Mouse (Mus musculus): ENCODE measurements around the gene Dnase1l3. TPM values are rescaled to one million over a fixed set of nuclear protein-coding genes. Genes with fewer than 3 reads are reported as not detected.

The Dnase1l3 gene
- polyA plus RNA-seq, 1 experiment from 2014 or later = 0.23 TPM

DNA sequence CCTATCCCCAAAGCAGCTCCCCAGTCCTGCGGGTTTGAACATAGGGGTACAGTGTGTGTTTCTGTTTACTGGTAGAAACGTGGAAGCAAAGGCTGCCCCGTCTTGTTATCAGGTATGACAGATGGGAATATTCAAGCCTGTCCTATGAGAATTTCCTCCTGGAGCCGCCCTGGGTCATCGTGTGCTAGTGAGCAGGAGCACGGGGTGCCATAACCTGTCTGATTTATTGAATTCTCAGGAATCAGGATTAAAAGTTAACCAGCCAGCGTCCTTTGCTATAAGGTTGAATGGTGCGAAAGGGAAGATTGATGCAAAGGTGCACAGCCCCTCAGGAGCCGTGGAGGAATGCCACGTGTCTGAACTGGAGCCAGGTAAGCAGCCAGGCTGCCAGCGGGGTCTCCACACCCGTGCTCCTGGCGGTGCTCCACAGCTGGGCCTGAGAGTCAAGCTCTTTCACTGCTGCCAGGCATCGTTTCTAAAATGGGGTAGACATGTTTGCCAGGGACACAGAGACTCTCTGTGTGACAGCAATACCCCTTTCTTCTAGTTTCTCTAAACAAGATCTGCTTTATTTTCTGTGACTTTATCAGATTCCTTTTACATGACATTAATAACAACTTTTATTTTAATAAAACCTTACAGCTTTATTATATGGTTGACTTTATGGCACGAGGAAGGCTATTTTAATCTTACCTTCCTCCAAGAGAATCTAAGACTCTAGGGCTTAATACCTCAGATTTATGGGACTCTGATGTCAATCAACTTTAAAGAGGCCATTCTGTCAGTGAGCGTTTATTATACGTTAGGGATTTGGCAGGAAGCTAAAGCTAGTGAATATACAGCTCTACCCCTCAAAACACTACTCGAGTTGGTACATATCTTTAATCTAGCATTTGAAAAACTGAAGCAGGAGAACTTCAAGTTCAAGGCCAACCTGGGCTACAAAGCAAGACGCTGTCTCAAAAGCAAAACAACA, 55.3 kb downstream of the Dnase1l3 start:
- Histone ChIP-seq H3K9me3 (ENCODE audit: control insufficient read depth, low read length) (no peaks in the 10 kb centered on the region), H3K4me1 (ENCODE audit: control insufficient read depth, insufficient read depth, low read length) (no peaks in the 10 kb centered on the region), H3K36me3 (ENCODE audit: control insufficient read depth, insufficient read depth, low read length) (0 out of 2 replicates have a peak, but pooled peaks cover under 1% of the 10 kb centered on the region), H3K9ac (ENCODE audit: low read length) (no peak overlapping the region), H3K27me3 (ENCODE audit: control insufficient read depth, insufficient read depth, low read length) (no peaks in the 10 kb centered on the region), H3K4me2 (no peak overlapping the region), H3K4me3 (ENCODE audit: low read depth, low read length) (no peak overlapping the region), H3K27ac (ENCODE audit: low read depth, low read length) (no peak overlapping the region)
- ATAC-seq (ENCODE audit: low FRiP score) = no peak
- no peak for DNase-seq (ENCODE audit: low spot score, missing footprints)
- WGBS = 94% methylated on average over 19 of the region's 19 CpGs

DNA sequence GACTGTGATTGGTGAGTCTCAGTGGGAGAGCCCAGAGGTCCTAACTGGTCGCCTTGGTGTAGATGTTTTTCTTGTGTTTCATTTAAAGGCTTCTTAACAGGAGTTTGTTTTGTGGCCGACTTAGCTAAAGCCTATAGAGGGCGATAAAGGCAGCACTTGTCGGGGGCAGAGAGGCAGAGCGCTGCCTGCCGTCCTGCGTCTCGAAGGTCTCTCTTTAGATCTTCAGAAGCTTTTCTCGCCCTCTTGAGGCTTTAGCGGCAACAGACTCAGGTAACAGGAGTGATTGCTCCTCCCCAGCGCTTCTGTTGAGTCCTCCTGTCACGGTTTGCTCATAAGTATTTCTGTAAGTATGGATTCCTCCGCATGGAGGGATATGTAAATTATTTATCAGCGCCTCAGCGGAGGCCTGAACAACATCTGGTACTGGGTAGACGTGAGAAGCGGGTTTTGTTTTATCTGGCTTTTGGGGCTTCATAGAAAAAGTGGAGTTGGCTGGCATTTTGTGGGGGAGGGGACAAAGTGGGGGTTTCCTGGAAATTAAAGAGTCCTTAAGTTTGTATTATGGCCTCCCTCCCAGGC, 57.2 kb downstream of the Dnase1l3 start:
- no peaks in the 10 kb centered on the region for H3K4me1 ChIP-seq (ENCODE audit: control insufficient read depth, insufficient read depth, low read length)
- H3K36me3 ChIP-seq (ENCODE audit: control insufficient read depth, insufficient read depth, low read length) = peaks cover 3% of the 10 kb centered on the region; the same call in 1 of the 2 replicates
- no peak overlapping the region for H3K4me3 ChIP-seq (ENCODE audit: low read depth, low read length)
- DNase-seq (ENCODE audit: low spot score, missing footprints) (peak; percentile 88), ATAC-seq (ENCODE audit: low FRiP score) (peak; percentile 54; the same call in 1 of the 2 replicates)
- H3K9ac ChIP-seq (ENCODE audit: low read length) = no peak overlapping the region
- H3K27ac ChIP-seq (ENCODE audit: low read depth, low read length) = no peak overlapping the region
- no peaks in the 10 kb centered on the region for H3K9me3 ChIP-seq (ENCODE audit: control insufficient read depth, low read length)
- peak overlapping the region; percentile 21; the same call in 1 of the 2 replicates for H3K4me2 ChIP-seq
- 21% methylated on average over 17 of the region's 17 CpGs for WGBS
- H3K27me3 ChIP-seq (ENCODE audit: control insufficient read depth, insufficient read depth, low read length) = no peaks in the 10 kb centered on the region

DNA sequence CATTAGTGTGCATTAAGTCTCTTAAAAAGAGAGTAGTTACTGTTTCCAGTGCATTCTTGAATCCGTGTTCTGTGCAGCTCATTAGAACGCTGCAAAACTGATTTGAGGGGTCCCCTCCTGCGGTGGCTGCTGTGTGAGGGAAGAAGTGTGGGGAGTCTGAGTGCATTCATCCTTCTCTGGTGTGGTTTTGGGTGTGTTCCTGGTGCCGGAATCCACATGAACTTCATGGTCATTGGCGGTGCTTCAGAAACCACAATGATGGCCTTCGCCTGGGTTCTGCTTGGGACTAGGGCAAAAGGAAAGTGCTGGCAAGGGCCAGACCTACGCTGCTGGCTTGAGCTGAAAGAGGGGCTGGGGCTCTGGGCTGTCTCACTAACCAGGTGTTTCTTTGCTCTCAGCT, 60.2 kb downstream of the Dnase1l3 start:
- DNase-seq (ENCODE audit: low spot score, missing footprints) = no peak
- no peak overlapping the region for H3K4me2 ChIP-seq
- H3K4me1 ChIP-seq (ENCODE audit: control insufficient read depth, insufficient read depth, low read length) = no peaks in the 10 kb centered on the region
- no peak overlapping the region for H3K4me3 ChIP-seq (ENCODE audit: low read depth, low read length)
- no peak overlapping the region for H3K9ac ChIP-seq (ENCODE audit: low read length)
- H3K36me3 ChIP-seq (ENCODE audit: control insufficient read depth, insufficient read depth, low read length) = peaks cover 7% of the 10 kb centered on the region; the same call in 1 of the 2 replicates
- no peak overlapping the region for H3K27ac ChIP-seq (ENCODE audit: low read depth, low read length)
- 92% methylated on average over 7 of the region's 7 CpGs for WGBS
- no peak for ATAC-seq (ENCODE audit: low FRiP score)
- H3K9me3 ChIP-seq (ENCODE audit: control insufficient read depth, low read length) = no peaks in the 10 kb centered on the region
- no peaks in the 10 kb centered on the region for H3K27me3 ChIP-seq (ENCODE audit: control insufficient read depth, insufficient read depth, low read length)

DNA sequence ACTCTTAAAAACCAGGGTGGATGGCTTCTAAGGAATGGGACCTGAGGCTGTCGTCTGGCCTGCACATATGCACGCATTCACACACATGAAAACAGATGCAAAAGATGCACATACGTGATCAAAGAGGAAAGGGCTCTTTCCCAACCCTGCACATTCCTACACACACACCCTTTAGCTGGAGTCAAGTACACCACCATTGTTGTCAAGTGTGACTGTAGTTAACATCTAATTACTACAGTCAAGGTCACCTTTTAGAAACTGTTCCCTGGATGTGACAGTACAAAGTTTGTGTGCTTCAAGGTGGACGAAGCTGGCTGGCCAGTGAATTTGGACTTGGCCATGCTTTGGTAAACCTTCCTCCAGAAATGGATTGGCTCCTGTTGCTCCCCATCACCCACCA, 62.2 kb downstream of the Dnase1l3 start:
- H3K9ac ChIP-seq (ENCODE audit: low read length) = no peak overlapping the region
- H3K9me3 ChIP-seq (ENCODE audit: control insufficient read depth, low read length) = no peaks in the 10 kb centered on the region
- 89% methylated on average over 4 of the region's 4 CpGs for WGBS
- no peaks in the 10 kb centered on the region for H3K4me1 ChIP-seq (ENCODE audit: control insufficient read depth, insufficient read depth, low read length)
- no peaks in the 10 kb centered on the region for H3K27me3 ChIP-seq (ENCODE audit: control insufficient read depth, insufficient read depth, low read length)
- no peak overlapping the region for H3K27ac ChIP-seq (ENCODE audit: low read depth, low read length)
- peaks cover 10% of the 10 kb centered on the region; the same call in 1 of the 2 replicates for H3K36me3 ChIP-seq (ENCODE audit: control insufficient read depth, insufficient read depth, low read length)
- no peak for ATAC-seq (ENCODE audit: low FRiP score)
- H3K4me3 ChIP-seq (ENCODE audit: low read depth, low read length) = no peak overlapping the region
- H3K4me2 ChIP-seq = no peak overlapping the region
- no peak for DNase-seq (ENCODE audit: low spot score, missing footprints)

DNA sequence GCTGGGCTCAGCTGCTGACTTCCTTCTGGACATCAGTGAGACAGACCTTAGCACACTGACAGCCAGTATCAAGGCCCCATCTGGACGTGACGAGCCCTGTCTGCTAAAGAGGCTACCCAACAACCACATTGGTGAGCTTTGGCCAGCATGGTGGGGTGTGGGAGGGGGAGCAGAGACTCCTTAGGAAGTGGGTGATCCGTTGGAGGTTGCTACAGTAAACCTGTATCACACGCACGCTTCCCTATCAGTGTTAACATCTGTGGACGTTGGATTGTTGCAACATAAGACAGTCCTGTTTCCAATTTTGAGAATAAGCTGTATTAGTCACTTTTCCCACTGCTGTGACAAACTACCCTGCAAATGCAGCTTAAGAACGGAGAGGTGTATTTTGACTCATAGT, 65.3 kb downstream of the Dnase1l3 start:
- no peak overlapping the region for H3K27ac ChIP-seq (ENCODE audit: low read depth, low read length)
- H3K4me1 ChIP-seq (ENCODE audit: control insufficient read depth, insufficient read depth, low read length) = no peaks in the 10 kb centered on the region
- DNase-seq (ENCODE audit: low spot score, missing footprints) (no peak), ATAC-seq (ENCODE audit: low FRiP score) (no peak)
- no peak overlapping the region for H3K4me3 ChIP-seq (ENCODE audit: low read depth, low read length)
- H3K9me3 ChIP-seq (ENCODE audit: control insufficient read depth, low read length) = no peaks in the 10 kb centered on the region
- peaks cover 10% of the 10 kb centered on the region; the same call in 1 of the 2 replicates for H3K36me3 ChIP-seq (ENCODE audit: control insufficient read depth, insufficient read depth, low read length)
- WGBS = 90% methylated on average over 7 of the region's 7 CpGs
- no peaks in the 10 kb centered on the region for H3K27me3 ChIP-seq (ENCODE audit: control insufficient read depth, insufficient read depth, low read length)
- H3K9ac ChIP-seq (ENCODE audit: low read length) = no peak overlapping the region
- no peak overlapping the region for H3K4me2 ChIP-seq

DNA sequence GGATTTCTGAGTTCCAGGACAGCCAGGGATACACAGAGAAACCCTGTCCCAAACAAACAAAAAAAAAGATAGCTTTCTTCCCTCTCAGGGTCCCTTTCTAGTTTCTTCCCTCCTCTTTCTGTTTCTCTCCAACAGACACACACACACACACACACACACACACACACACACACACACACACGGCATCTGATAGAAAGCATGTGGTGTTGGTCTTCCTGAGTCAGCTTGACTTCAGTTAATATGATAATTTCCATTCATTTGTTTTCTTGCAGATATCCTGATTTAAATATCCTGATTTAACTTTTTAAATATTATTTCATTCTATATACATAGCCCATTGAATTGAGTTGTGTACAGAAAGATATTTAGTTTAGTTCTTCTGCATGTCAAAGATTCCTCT, 66.0 kb downstream of the Dnase1l3 start:
- H3K36me3 ChIP-seq (ENCODE audit: control insufficient read depth, insufficient read depth, low read length) = peaks cover 10% of the 10 kb centered on the region; the same call in 1 of the 2 replicates
- H3K9ac ChIP-seq (ENCODE audit: low read length) = no peak overlapping the region
- H3K9me3 ChIP-seq (ENCODE audit: control insufficient read depth, low read length) = no peaks in the 10 kb centered on the region
- no peak overlapping the region for H3K27ac ChIP-seq (ENCODE audit: low read depth, low read length)
- no peaks in the 10 kb centered on the region for H3K27me3 ChIP-seq (ENCODE audit: control insufficient read depth, insufficient read depth, low read length)
- no peak for DNase-seq (ENCODE audit: low spot score, missing footprints)
- 86% methylated on average over 1 of the region's 1 CpGs for WGBS
- H3K4me2 ChIP-seq = no peak overlapping the region
- ATAC-seq (ENCODE audit: low FRiP score) = no peak
- no peaks in the 10 kb centered on the region for H3K4me1 ChIP-seq (ENCODE audit: control insufficient read depth, insufficient read depth, low read length)
- no peak overlapping the region for H3K4me3 ChIP-seq (ENCODE audit: low read depth, low read length)

DNA sequence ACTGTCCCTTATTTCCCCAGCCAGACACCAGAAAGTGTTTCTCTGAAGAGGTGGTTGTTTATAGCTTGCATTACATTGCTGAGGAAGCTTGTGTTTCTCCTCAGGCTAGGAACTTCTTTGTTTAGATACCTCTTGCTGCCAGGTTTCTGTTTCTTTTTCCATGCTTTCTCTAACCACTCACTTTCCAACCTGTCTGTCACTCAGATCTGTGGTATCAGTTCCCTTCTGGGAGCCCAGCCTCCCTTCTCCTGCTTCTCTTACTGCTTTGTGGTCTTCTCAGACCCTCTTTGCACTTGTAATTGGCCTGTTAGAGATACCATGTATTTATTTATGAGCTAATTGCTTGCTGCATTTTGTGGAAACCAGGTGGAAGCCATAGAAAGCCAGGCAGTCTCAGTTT, 70.7 kb downstream of the Dnase1l3 start:
- Histone ChIP-seq H3K4me1 (ENCODE audit: control insufficient read depth, insufficient read depth, low read length) (no peaks in the 10 kb centered on the region), H3K27ac (ENCODE audit: low read depth, low read length) (no peak overlapping the region), H3K27me3 (ENCODE audit: control insufficient read depth, insufficient read depth, low read length) (no peaks in the 10 kb centered on the region), H3K36me3 (ENCODE audit: control insufficient read depth, insufficient read depth, low read length) (peaks cover 3% of the 10 kb centered on the region), H3K9me3 (ENCODE audit: control insufficient read depth, low read length) (no peaks in the 10 kb centered on the region), H3K4me3 (ENCODE audit: low read depth, low read length) (no peak overlapping the region), H3K9ac (ENCODE audit: low read length) (no peak overlapping the region), H3K4me2 (no peak overlapping the region)
- ATAC-seq (ENCODE audit: low FRiP score) = no peak
- DNase-seq (ENCODE audit: low spot score, missing footprints) = no peak

DNA sequence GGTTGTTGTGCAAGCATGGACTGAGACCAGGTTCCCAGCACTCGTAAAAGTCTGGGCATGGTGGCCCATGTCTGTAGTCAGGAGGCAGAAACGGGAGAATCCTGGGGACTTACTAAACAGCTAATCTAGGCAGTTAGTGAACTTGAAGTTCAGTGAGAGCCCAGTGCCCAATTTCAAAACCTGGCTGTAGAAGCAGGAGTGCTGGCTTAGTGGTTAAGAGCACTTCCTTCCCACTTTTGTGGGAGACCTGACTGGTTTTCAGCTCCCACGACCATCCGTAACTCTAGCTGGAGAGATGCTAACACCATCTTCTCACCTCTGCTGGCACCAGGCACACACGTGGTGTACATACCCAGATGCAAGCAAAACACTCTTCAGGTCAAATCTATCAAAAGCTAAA, 72.9 kb downstream of the Dnase1l3 start:
- no peak overlapping the region for H3K27ac ChIP-seq (ENCODE audit: low read depth, low read length)
- H3K36me3 ChIP-seq (ENCODE audit: control insufficient read depth, insufficient read depth, low read length) = peaks cover 13% of the 10 kb centered on the region
- no peaks in the 10 kb centered on the region for H3K9me3 ChIP-seq (ENCODE audit: control insufficient read depth, low read length)
- H3K9ac ChIP-seq (ENCODE audit: low read length) = no peak overlapping the region
- DNase-seq (ENCODE audit: low spot score, missing footprints) (no peak), ATAC-seq (ENCODE audit: low FRiP score) (no peak)
- WGBS = 92% methylated on average over 5 of the region's 5 CpGs
- H3K27me3 ChIP-seq (ENCODE audit: control insufficient read depth, insufficient read depth, low read length) = no peaks in the 10 kb centered on the region
- H3K4me3 ChIP-seq (ENCODE audit: low read depth, low read length) = no peak overlapping the region
- no peaks in the 10 kb centered on the region for H3K4me1 ChIP-seq (ENCODE audit: control insufficient read depth, insufficient read depth, low read length)
- H3K4me2 ChIP-seq = no peak overlapping the region

DNA sequence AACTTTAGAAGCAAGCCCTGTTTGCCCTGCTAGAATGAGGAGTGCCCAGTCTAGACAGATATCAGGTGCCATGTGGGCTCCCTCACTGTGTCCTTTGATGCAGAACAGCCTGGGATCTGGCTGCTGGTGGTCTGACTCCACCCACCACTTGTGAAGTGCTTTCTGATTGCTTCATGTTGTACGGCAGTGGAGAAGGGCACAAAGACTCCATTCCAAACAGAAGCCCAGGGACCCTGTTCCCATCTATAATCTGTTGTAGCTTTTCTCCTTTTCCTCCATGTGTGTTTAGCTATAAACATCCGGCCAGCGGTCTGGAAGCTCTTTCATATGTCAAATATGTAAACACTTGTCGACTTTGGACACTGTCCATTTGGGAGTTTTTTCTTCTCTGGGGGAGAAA, 74.5 kb downstream of the Dnase1l3 start:
- Histone ChIP-seq H3K9ac (ENCODE audit: low read length) (no peak overlapping the region), H3K27me3 (ENCODE audit: control insufficient read depth, insufficient read depth, low read length) (no peaks in the 10 kb centered on the region), H3K27ac (ENCODE audit: low read depth, low read length) (no peak overlapping the region)

More for the DNA sequence above, 74.5 kb downstream of the Dnase1l3 start:
- no peaks in the 10 kb centered on the region for H3K9me3 ChIP-seq (ENCODE audit: control insufficient read depth, low read length)
- H3K4me3 ChIP-seq (ENCODE audit: low read depth, low read length) = no peak overlapping the region
- DNase-seq (ENCODE audit: low spot score, missing footprints) (no peak), ATAC-seq (ENCODE audit: low FRiP score) (no peak)
- H3K4me1 ChIP-seq (ENCODE audit: control insufficient read depth, insufficient read depth, low read length) = no peaks in the 10 kb centered on the region
- 85% methylated on average over 4 of the region's 4 CpGs for WGBS
- H3K36me3 ChIP-seq (ENCODE audit: control insufficient read depth, insufficient read depth, low read length) = peaks cover 13% of the 10 kb centered on the region
- H3K4me2 ChIP-seq = no peak overlapping the region
